Mouse (Mus musculus) CH12.LX (cell line): ENCODE measurements around the gene Cyp2d26.

Experiments
- CHD2 ChIP-seq: IDR thresholded peaks from 2 replicates; pipeline ENCODE4 v1.6.1; 2011; ENCODE audit warnings: low read length, improper control_type of control experiment
- CTCF ChIP-seq, 2 experiments: IDR thresholded peaks in 1 of 2; conservative IDR thresholded peaks in 1 of 2; 2 replicates each; pipeline ENCODE4 v1.5.1; 2011 to 2012; ENCODE audit warnings: low read depth in 2 of 2, low read length in 2 of 2, improper control_type of control experiment in 1 of 2, inconsistent platforms in 1 of 2, mild to moderate bottlenecking in 1 of 2, moderate library complexity in 1 of 2
- EP300 ChIP-seq: IDR thresholded peaks from 2 replicates; pipeline ENCODE4 v1.6.1; 2011; ENCODE audit warnings: low read length, improper control_type of control experiment
- ETS1 ChIP-seq: conservative IDR thresholded peaks from 2 replicates; pipeline ENCODE4 v1.6.1; 2012; ENCODE audit warnings: low read depth, mild to moderate bottlenecking, inconsistent platforms, low read length, improper control_type of control experiment, moderate library complexity
- HCFC1 ChIP-seq: IDR thresholded peaks from 2 replicates; pipeline ENCODE4 v1.6.1; 2012; ENCODE audit warnings: low read depth, mild to moderate bottlenecking, inconsistent platforms, low read length, improper control_type of control experiment
- JUND ChIP-seq: conservative IDR thresholded peaks from 2 replicates; pipeline ENCODE4 v1.6.1; 2011; ENCODE audit warnings: low read depth, low read length, improper control_type of control experiment
- MAX ChIP-seq: IDR thresholded peaks from 2 replicates; pipeline ENCODE4 v1.6.1; 2011; ENCODE audit warnings: low read length, improper control_type of control experiment
- MAZ ChIP-seq: IDR thresholded peaks from 2 replicates; pipeline ENCODE4 v1.6.1; 2012; ENCODE audit warnings: low read depth, mild to moderate bottlenecking, inconsistent platforms, low read length, improper control_type of control experiment, moderate library complexity
- MXI1 ChIP-seq: IDR thresholded peaks from 2 replicates; pipeline ENCODE4 v1.6.1; 2011; ENCODE audit warnings: mild to moderate bottlenecking, low read depth, low read length, improper control_type of control experiment
- POLR2A ChIP-seq: IDR thresholded peaks from 2 replicates; pipeline ENCODE4 v1.6.1; 2011; ENCODE audit warnings: low read depth, mild to moderate bottlenecking, improper control_type of control experiment, low read length
- RAD21 ChIP-seq: IDR thresholded peaks from 2 replicates; pipeline ENCODE4 v1.6.1; 2011; ENCODE audit warnings: low read depth, mild to moderate bottlenecking, low read length, improper control_type of control experiment, moderate library complexity
- SIN3A ChIP-seq: IDR thresholded peaks from 2 replicates; pipeline ENCODE4 v1.6.1; 2012; ENCODE audit warnings: low read length, improper control_type of control experiment, inconsistent platforms
- USF1 ChIP-seq: IDR thresholded peaks from 2 replicates; pipeline ENCODE4 v1.6.1; 2014; ENCODE audit warnings: low read depth, mild to moderate bottlenecking, inconsistent platforms, low read length, improper control_type of control experiment
- ZC3H11A ChIP-seq: IDR thresholded peaks from 2 replicates; pipeline ENCODE4 v1.6.1; 2012; ENCODE audit warnings: low read depth, mild to moderate bottlenecking, inconsistent platforms, low read length, improper control_type of control experiment

GRCm38 (mm10) chr15:82809511-82809910, 15.4 kb upstream of the Cyp2d26 start:
- TF ChIP-seq CHD2 (no peak), MAX (no peak), MAZ (no peak), HCFC1 (no peak), ETS1 (no peak), EP300 (no peak), SIN3A (no peak), CTCF (conservative IDR thresholded peaks at IDR 0.05 in 1 of 2, IDR thresholded peaks at IDR 0.05 in 1 of 2; ENCODE audit: low read depth in 2 of 2, low read length in 2 of 2) (no peak), POLR2A (no peak), JUND (no peak), RAD21 (no peak), MXI1 (no peak), USF1 (no peak), ZC3H11A (no peak)
